Mouse (Mus musculus) midbrain, embryonic 16.5 days (tissue): Measurements from ENCODE around the gene Rras. TPM values are rescaled to one million over a fixed set of nuclear protein-coding genes. Genes with fewer than 3 reads are reported as not detected.

Experiments
- ATAC-seq: fragments of 200-750 bp; cut with Nextera tagmentation; 2 replicates; pipeline ENCODE4 v1.8.0; 2017; ENCODE audit warnings: moderate TSS enrichment
- H3K27ac ChIP-seq: fragments of 300-500 bp; sonication (generic); 2 replicates; pipeline ENCODE4 v1.5.1; 2014; ENCODE audit warnings: mild to moderate bottlenecking, low read length, mixed read lengths
- H3K27me3 ChIP-seq: fragments of 300-500 bp; sonication (generic); 2 replicates; pipeline ENCODE4 v1.6.1; 2014; ENCODE audit warnings: low read depth, low read length, mixed read lengths; ENCODE audit not compliant: control insufficient read depth, insufficient read depth
- H3K36me3 ChIP-seq: fragments of 300-500 bp; sonication (generic); 2 replicates; pipeline ENCODE4 v1.6.1; 2014; ENCODE audit warnings: mild to moderate bottlenecking, low read length, moderate library complexity, mixed read lengths; ENCODE audit not compliant: control insufficient read depth, insufficient read depth
- H3K4me1 ChIP-seq: fragments of 300-500 bp; sonication (generic); 2 replicates; pipeline ENCODE4 v1.6.1; 2014; ENCODE audit warnings: mild to moderate bottlenecking, low read length, mixed read lengths; ENCODE audit not compliant: control insufficient read depth, insufficient read depth
- H3K4me2 ChIP-seq: fragments of 300-500 bp; sonication (generic); 2 replicates; pipeline ENCODE4 v1.6.1; 2014; ENCODE audit warnings: mild to moderate bottlenecking, low read length, mixed read lengths
- H3K4me3 ChIP-seq: fragments of 300-500 bp; sonication (generic); 2 replicates; pipeline ENCODE4 v1.5.1; 2014; ENCODE audit warnings: low read depth, mild to moderate bottlenecking, low read length, moderate library complexity, mixed read lengths
- H3K9ac ChIP-seq: fragments of 300-500 bp; sonication (generic); 2 replicates; pipeline ENCODE4 v1.6.1; 2014; ENCODE audit warnings: low read depth, low read length, mixed read lengths
- H3K9me3 ChIP-seq: fragments of 300-500 bp; sonication (generic); replicated peaks from 2 replicates; pipeline ENCODE4 v1.6.1; 2014; ENCODE audit warnings: mild to moderate bottlenecking, low read length, mixed read lengths; ENCODE audit not compliant: control insufficient read depth, poor library complexity, severe bottlenecking
- WGBS: fragments of 180-500 bp; shearing (Covaris S2); extraction: QIAGEN DNeasy Blood & Tissue Kit; methylation state at CpG from one replicate; pipeline ENCODE4 v1.1.7; 2014; 5-methylcytosine and 5-hydroxymethylcytosine counted together
- polyA plus RNA-seq: library from polyadenylated mRNA; unstranded; fragments of >200 nt; fragmentation: Nextera tagmentation; extraction: Ambion mirVana; gene quantifications from 2 replicates; pipeline ENCODE4 v1.2.1, GENCODE M21; 2015

Gene Rras
- polyA plus RNA-seq, 1 experiment from 2014 or later = 12.4 TPM

- ATAC-seq = no peak
- no peaks in the 10 kb centered on the region for H3K27me3 ChIP-seq
- H3K9me3 ChIP-seq = no peaks in the 10 kb centered on the region
- H3K27ac ChIP-seq = no peak overlapping the region
- no peak overlapping the region for H3K4me2 ChIP-seq
- H3K9ac ChIP-seq = no peak overlapping the region
- no peak overlapping the region for H3K4me3 ChIP-seq
- WGBS = 94% methylated on average over 9 of the region's 9 CpGs
- peaks cover 73% of the 10 kb centered on the region for H3K36me3 ChIP-seq
- no peaks in the 10 kb centered on the region for H3K4me1 ChIP-seq
Measured at GRCm38 (mm10) chr7:45040851-45041250, 23.1 kb downstream of the Rras start.

- Histone ChIP-seq H3K9me3 (no peaks in the 10 kb centered on the region), H3K4me3 (no peak overlapping the region), H3K36me3 (peaks cover 78% of the 10 kb centered on the region), H3K27ac (no peak overlapping the region), H3K4me1 (no peaks in the 10 kb centered on the region), H3K4me2 (no peak overlapping the region), H3K9ac (no peak overlapping the region), H3K27me3 (no peaks in the 10 kb centered on the region)
- ATAC-seq = no peak
- 97% methylated on average over 14 of the region's 14 CpGs for WGBS
Measured at GRCm38 (mm10) chr7:45043307-45043706, 25.5 kb downstream of the Rras start.

DNA sequence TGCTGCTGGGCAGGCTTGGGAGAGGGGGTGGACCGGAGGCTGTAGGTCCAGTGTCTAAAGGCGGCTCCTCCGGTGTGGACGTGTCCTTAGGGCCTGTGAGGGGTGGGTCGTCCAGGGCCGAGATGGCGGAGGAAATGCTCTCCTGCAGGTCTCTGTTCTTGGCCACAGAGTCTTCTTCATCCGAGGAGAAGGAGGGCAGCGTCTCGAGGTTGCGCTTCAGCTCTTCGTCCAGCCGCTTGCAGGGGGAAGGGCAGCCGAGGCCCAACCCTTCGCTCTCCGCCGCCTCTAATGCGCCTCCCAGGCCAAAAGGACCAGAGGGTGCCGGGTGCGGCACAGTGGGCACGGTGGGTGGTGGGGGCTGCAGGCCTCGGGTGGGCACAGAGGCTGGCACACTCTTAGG lies 28.0 kb downstream of the Rras start:
- Histone ChIP-seq H3K36me3 (peaks cover 76% of the 10 kb centered on the region), H3K9ac (no peak overlapping the region), H3K9me3 (no peaks in the 10 kb centered on the region), H3K4me3 (no peak overlapping the region), H3K4me2 (no peak overlapping the region), H3K27me3 (no peaks in the 10 kb centered on the region), H3K4me1 (peaks cover 4% of the 10 kb centered on the region; the same call in 1 of the 2 replicates), H3K27ac (no peak overlapping the region)
- ATAC-seq = no peak
- WGBS = 94% methylated on average over 22 of the region's 22 CpGs

DNA sequence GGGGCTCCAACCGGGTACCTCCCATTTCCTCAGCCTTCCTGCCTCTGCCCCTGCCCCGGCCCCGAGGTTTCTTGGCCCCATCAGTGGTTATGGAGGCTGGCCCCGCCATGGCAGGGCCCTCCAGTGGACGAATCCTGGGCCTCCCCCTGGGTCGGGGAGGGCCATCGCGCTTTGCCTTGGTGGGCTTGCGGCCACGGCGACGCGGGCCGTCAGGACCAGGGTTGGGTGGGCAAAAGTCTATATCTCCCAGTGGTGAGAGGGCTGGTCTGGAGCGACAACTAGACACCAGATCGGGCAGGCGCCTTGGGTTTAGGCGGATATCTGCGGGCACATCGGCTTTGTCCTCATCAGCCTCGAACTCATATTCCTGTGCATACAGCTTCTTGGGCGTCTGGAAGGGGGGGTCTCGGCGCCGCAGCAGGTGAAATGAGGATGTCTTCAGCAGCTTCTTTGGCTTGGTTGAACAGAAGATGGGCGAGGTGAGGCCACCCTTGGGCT lies 29.1 kb downstream of the Rras start:
- peaks cover 68% of the 10 kb centered on the region for H3K36me3 ChIP-seq
- no peak overlapping the region for H3K4me2 ChIP-seq
- no peak for ATAC-seq
- no peaks in the 10 kb centered on the region for H3K9me3 ChIP-seq
- peaks cover 9% of the 10 kb centered on the region for H3K4me1 ChIP-seq
- no peak overlapping the region for H3K9ac ChIP-seq
- no peak overlapping the region for H3K27ac ChIP-seq
- no peak overlapping the region for H3K4me3 ChIP-seq
- WGBS = 96% methylated on average over 26 of the region's 26 CpGs
- H3K27me3 ChIP-seq = no peaks in the 10 kb centered on the region

- H3K9me3 ChIP-seq = no peaks in the 10 kb centered on the region
- no peaks in the 10 kb centered on the region for H3K27me3 ChIP-seq
- no peak overlapping the region for H3K9ac ChIP-seq
- H3K36me3 ChIP-seq = peaks cover 62% of the 10 kb centered on the region
- ATAC-seq = no peak
- H3K4me1 ChIP-seq = peaks cover 9% of the 10 kb centered on the region
- H3K4me2 ChIP-seq = no peak overlapping the region
- 96% methylated on average over 14 of the region's 14 CpGs for WGBS
- H3K4me3 ChIP-seq = no peak overlapping the region
- no peak overlapping the region for H3K27ac ChIP-seq
Measured at GRCm38 (mm10) chr7:45047491-45047890, 29.7 kb downstream of the Rras start.

DNA sequence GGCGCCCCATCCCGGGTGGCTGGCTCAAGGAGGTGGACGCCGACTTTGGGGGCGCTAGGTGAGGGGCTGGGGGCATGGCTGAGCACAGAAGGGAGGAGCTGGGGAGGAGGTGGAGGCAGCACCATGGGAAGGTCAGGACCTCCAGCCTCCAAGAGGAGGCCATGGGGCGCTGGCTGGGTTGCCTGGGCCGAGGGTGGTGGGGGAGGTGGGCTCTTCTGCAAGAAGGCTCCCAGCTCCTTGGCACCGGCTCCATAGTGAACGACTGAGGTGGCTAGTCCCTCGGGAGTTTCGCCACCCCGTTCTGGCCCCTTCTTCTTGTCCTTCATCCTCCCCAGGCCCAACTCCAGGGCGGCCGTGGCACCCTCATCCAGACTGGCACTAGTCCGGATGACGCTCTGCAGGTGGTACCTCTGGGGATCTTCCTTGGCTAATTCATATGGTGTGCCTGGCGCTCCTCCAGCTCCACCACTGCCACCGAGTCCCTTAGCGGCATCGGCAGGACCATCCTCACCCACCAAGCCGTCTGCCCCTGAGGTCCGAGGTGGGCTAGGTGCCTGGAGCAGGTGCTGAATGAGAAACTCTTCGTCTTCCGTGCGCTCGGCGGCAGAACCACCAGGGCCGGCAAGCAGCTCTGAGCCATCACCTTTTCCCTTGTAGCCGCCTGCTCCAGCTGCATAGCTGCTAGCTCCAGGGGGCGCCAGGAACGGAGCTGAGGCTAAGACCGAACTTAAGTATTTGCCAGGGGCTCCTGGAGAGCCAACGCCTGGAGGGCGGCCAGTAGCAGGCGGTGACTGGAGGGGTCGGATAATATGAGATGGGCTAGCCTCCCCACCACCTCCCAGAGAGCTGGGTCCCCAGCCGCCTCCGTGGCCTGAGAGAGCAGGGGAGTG lies 30.5 kb downstream of the Rras start:
- H3K4me2 ChIP-seq = no peak overlapping the region
- 92% methylated on average over 38 of the region's 38 CpGs for WGBS

GRCm38 (mm10) chr7:45048923-45049657 lies 31.3 kb downstream of the Rras start:
- Histone ChIP-seq H3K27me3 (no peaks in the 10 kb centered on the region), H3K4me3 (no peak overlapping the region), H3K4me1 (peaks cover 13% of the 10 kb centered on the region), H3K9ac (no peak overlapping the region), H3K36me3 (peaks cover 46% of the 10 kb centered on the region), H3K9me3 (no peaks in the 10 kb centered on the region), H3K4me2 (no peak overlapping the region), H3K27ac (no peak overlapping the region)
- no peak for ATAC-seq
- 95% methylated on average over 23 of the region's 23 CpGs for WGBS

More for the DNA sequence above, 30.5 kb downstream of the Rras start:
- no peak for ATAC-seq
- Histone ChIP-seq H3K36me3 (peaks cover 54% of the 10 kb centered on the region), H3K9ac (no peak overlapping the region), H3K4me3 (no peak overlapping the region), H3K9me3 (no peaks in the 10 kb centered on the region), H3K4me1 (peaks cover 9% of the 10 kb centered on the region), H3K27ac (no peak overlapping the region), H3K27me3 (no peaks in the 10 kb centered on the region)

DNA sequence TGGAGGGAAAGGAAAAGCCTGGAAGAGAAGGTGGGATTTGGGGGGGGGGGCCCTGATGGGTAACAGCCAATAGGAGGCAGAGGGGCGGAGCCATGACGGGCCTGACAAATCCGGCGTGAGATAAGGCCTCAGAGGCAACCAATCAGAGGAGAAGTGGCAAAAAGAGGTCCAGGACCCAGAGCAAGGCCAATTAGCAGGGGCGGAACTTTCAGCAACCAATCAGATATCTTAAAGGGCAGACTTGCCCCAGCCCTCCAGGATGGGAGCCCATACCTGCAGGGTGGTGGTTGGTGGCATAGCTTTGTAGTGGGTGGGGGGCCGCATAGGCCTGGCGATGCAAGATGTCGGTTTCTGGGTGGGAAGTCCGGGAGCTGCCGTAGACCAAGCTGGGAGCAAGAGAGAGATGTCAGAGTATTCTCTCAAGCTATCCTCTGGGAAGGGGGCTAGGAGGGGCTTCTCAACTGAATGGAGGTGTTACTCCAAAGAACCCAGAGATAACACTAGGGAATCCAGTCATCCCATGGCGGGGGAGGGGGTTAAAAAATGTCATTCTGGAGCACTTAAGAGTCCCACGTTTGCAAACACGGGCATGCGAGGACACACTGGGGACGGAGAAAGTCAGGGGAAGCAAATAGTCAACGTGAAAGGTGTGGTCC lies 33.3 kb downstream of the Rras start:
- Histone ChIP-seq H3K4me3 (peak overlapping the region; percentile 89), H3K27ac (peak overlapping the region; percentile 99), H3K9ac (peak overlapping the region; percentile 91), H3K4me1 (peaks cover 16% of the 10 kb centered on the region), H3K9me3 (no peaks in the 10 kb centered on the region), H3K27me3 (no peaks in the 10 kb centered on the region), H3K36me3 (peaks cover 35% of the 10 kb centered on the region), H3K4me2 (peak overlapping the region; percentile 65)
- peak; percentile 50 for ATAC-seq
- 4% methylated on average over 16 of the region's 16 CpGs for WGBS
